Comparison of ENCODE assay signal across 21 mouse cellular contexts in genomic region chr13:97262676-97263075, GRCm38 (mm10). TPM values are rescaled to one million over a fixed set of nuclear protein-coding genes. Genes with fewer than 3 reads are reported as not detected.
DNase-seq lines count a peak whose midpoint lies in the region; ATAC-seq and TF ChIP-seq lines count a peak whose summit lies in the region.
"Had no signal": no experiment of that assay in that cellular context is flagged by ENCODE, and none has a peak within 500 bp of the region (broad histone marks: within the 10 kb centered on the region; RNA-seq: fewer than 3 reads in every experiment).

No protein-coding gene starts in this region.

- H3K9ac ChIP-seq in forebrain, embryonic 13.5 days = no peak overlapping the region
- no peak overlapping the region for H3K9ac ChIP-seq in hindbrain, embryonic 14.5 days
- H3K9ac ChIP-seq in hindbrain, embryonic 12.5 days = no peak overlapping the region
- H3K9ac ChIP-seq in midbrain, embryonic 11.5 days (ENCODE audit: low read length) = no peak overlapping the region
- no peak overlapping the region for H3K9ac ChIP-seq in midbrain, embryonic 15.5 days
- no peak overlapping the region for H3K9ac ChIP-seq in hindbrain, postnatal 0 days (replicated peaks; ENCODE audit: low read length)
- H3K9ac ChIP-seq: embryonic facial prominence, embryonic 13.5 days; heart, embryonic 13.5 days had no signal

- no peak for ATAC-seq in forebrain, embryonic 13.5 days
- no peak for ATAC-seq in hindbrain, embryonic 14.5 days (ENCODE audit: low FRiP score)
- no peak for ATAC-seq in hindbrain, embryonic 12.5 days (ENCODE audit: low FRiP score)
- ATAC-seq in midbrain, embryonic 11.5 days (ENCODE audit: low FRiP score) = no peak
- no peak for ATAC-seq in midbrain, embryonic 15.5 days (replicated peaks)
- ATAC-seq in hindbrain, postnatal 0 days = peak; percentile 55
- ATAC-seq: CD4-positive, CD25-positive, alpha-beta regulatory T cell, adult 4 months; intestine, embryonic 16.5 days had no signal

- 0 out of 2 replicates have a peak overlapping the region, but pooled peaks have one; percentile 4 for H3K27ac ChIP-seq in forebrain, embryonic 10.5 days
- no peak overlapping the region for H3K27ac ChIP-seq in forebrain, embryonic 13.5 days
- no peak overlapping the region for H3K27ac ChIP-seq in hindbrain, embryonic 14.5 days
- H3K27ac ChIP-seq in hindbrain, embryonic 12.5 days = no peak overlapping the region
- H3K27ac ChIP-seq in midbrain, embryonic 11.5 days (ENCODE audit: low read depth, low read length) = no peak overlapping the region
- no peak overlapping the region for H3K27ac ChIP-seq in midbrain, embryonic 15.5 days
- H3K27ac ChIP-seq in hindbrain, postnatal 0 days = 0 out of 2 replicates have a peak overlapping the region, but pooled peaks have one; percentile 2
- H3K27ac ChIP-seq: embryonic facial prominence, embryonic 13.5 days; heart, embryonic 13.5 days had no signal

- peaks cover 53% of the 10 kb centered on the region for H3K4me1 ChIP-seq in forebrain, embryonic 10.5 days
- peaks cover 26% of the 10 kb centered on the region for H3K4me1 ChIP-seq in forebrain, embryonic 13.5 days
- H3K4me1 ChIP-seq in hindbrain, embryonic 14.5 days (replicated peaks; ENCODE audit: control insufficient read depth, insufficient read depth, low read length) = 0 out of 2 replicates have a peak, but pooled peaks cover 13% of the 10 kb centered on the region
- peaks cover 24% of the 10 kb centered on the region; the same call in 1 of the 2 replicates for H3K4me1 ChIP-seq in hindbrain, embryonic 12.5 days
- H3K4me1 ChIP-seq in midbrain, embryonic 11.5 days (ENCODE audit: control insufficient read depth, insufficient read depth, low read length) = peaks cover 14% of the 10 kb centered on the region
- peaks cover 7% of the 10 kb centered on the region for H3K4me1 ChIP-seq in midbrain, embryonic 15.5 days
- H3K4me1 ChIP-seq in hindbrain, postnatal 0 days (ENCODE audit: insufficient read depth, low read length) = no peaks in the 10 kb centered on the region

- no peak overlapping the region for H3K4me2 ChIP-seq in forebrain, embryonic 13.5 days
- H3K4me2 ChIP-seq in hindbrain, embryonic 14.5 days (replicated peaks) = no peak overlapping the region
- H3K4me2 ChIP-seq in hindbrain, embryonic 12.5 days (replicated peaks) = no peak overlapping the region
- no peak overlapping the region for H3K4me2 ChIP-seq in midbrain, embryonic 11.5 days
- no peak overlapping the region for H3K4me2 ChIP-seq in midbrain, embryonic 15.5 days
- H3K4me2 ChIP-seq in hindbrain, postnatal 0 days (ENCODE audit: low read depth, low read length) = no peak overlapping the region
- H3K4me2 ChIP-seq: embryonic facial prominence, embryonic 13.5 days; heart, embryonic 13.5 days had no signal

- no peaks in the 10 kb centered on the region for H3K9me3 ChIP-seq in forebrain, embryonic 10.5 days
- H3K9me3 ChIP-seq in forebrain, embryonic 13.5 days (replicated peaks) = no peaks in the 10 kb centered on the region
- H3K9me3 ChIP-seq in hindbrain, embryonic 14.5 days (ENCODE audit: control insufficient read depth, low read length) = no peaks in the 10 kb centered on the region
- no peaks in the 10 kb centered on the region for H3K9me3 ChIP-seq in hindbrain, embryonic 12.5 days (replicated peaks)
- no peaks in the 10 kb centered on the region for H3K9me3 ChIP-seq in midbrain, embryonic 11.5 days (ENCODE audit: control insufficient read depth, low read length)
- no peaks in the 10 kb centered on the region for H3K9me3 ChIP-seq in midbrain, embryonic 15.5 days
- no peaks in the 10 kb centered on the region for H3K9me3 ChIP-seq in hindbrain, postnatal 0 days (ENCODE audit: low read length)
- H3K9me3 ChIP-seq: embryonic facial prominence, embryonic 13.5 days; heart, embryonic 13.5 days had no signal

- TF ChIP-seq CTCF in hindbrain, postnatal 0 days (IDR thresholded peaks at IDR 0.05; ENCODE audit: low read depth) = no peak

- WGBS in forebrain, embryonic 10.5 days = 83% methylated on average over 10 of the region's 10 CpGs
- WGBS in forebrain, embryonic 13.5 days = 73% methylated on average over 10 of the region's 10 CpGs
- 75% methylated on average over 10 of the region's 10 CpGs for WGBS in hindbrain, embryonic 14.5 days
- WGBS in hindbrain, embryonic 12.5 days = 90% methylated on average over 10 of the region's 10 CpGs
- 84% methylated on average over 10 of the region's 10 CpGs for WGBS in midbrain, embryonic 11.5 days
- WGBS in midbrain, embryonic 15.5 days = 62% methylated on average over 10 of the region's 10 CpGs
- WGBS in hindbrain, postnatal 0 days = 71% methylated on average over 10 of the region's 10 CpGs

- H3K4me3 ChIP-seq in forebrain, embryonic 10.5 days = no peak overlapping the region
- H3K4me3 ChIP-seq in forebrain, embryonic 13.5 days = no peak overlapping the region
- no peak overlapping the region for H3K4me3 ChIP-seq in hindbrain, embryonic 14.5 days (replicated peaks; ENCODE audit: low read length)
- no peak overlapping the region for H3K4me3 ChIP-seq in hindbrain, embryonic 12.5 days
- no peak overlapping the region for H3K4me3 ChIP-seq in midbrain, embryonic 11.5 days (ENCODE audit: low read depth, low read length)
- no peak overlapping the region for H3K4me3 ChIP-seq in midbrain, embryonic 15.5 days
- H3K4me3 ChIP-seq in hindbrain, postnatal 0 days (ENCODE audit: low read length) = no peak overlapping the region
- H3K4me3 ChIP-seq: embryonic facial prominence, embryonic 13.5 days; heart, embryonic 13.5 days had no signal

- no peak for DNase-seq in forebrain, embryonic 10.5 days (ENCODE audit: extremely low spot score, low spot score)
- peak; percentile 31 for DNase-seq in hindbrain, embryonic 14.5 days (ENCODE audit: low spot score)
- peak; percentile 74 for DNase-seq in midbrain, embryonic 11.5 days (ENCODE audit: low spot score, missing footprints)
- DNase-seq in hindbrain, postnatal 0 days (ENCODE audit: low spot score) = no peak
- no peak for DNase-seq in adrenal gland, adult 18-20 months (ENCODE audit: low spot score in 2 of 2)
- DNase-seq: adrenal gland, postnatal 10 days; B cell, adult 2 months; cerebellum, adult 18-20 months; cerebellum, adult 9-11 months; cerebellum, postnatal 36 days; gastrocnemius, postnatal 36 days; heart, adult 11 months; heart, postnatal 36 days had no signal

- no peaks in the 10 kb centered on the region for H3K36me3 ChIP-seq in forebrain, embryonic 10.5 days (replicated peaks)
- no peaks in the 10 kb centered on the region for H3K36me3 ChIP-seq in forebrain, embryonic 13.5 days (ENCODE audit: poor library complexity, severe bottlenecking)
- no peaks in the 10 kb centered on the region for H3K36me3 ChIP-seq in hindbrain, embryonic 14.5 days (replicated peaks; ENCODE audit: control insufficient read depth, insufficient read depth)
- H3K36me3 ChIP-seq in hindbrain, embryonic 12.5 days = no peaks in the 10 kb centered on the region
- no peaks in the 10 kb centered on the region for H3K36me3 ChIP-seq in midbrain, embryonic 11.5 days (ENCODE audit: control insufficient read depth, insufficient read depth, low read length)
- no peaks in the 10 kb centered on the region for H3K36me3 ChIP-seq in midbrain, embryonic 15.5 days (replicated peaks)
- H3K36me3 ChIP-seq in hindbrain, postnatal 0 days (ENCODE audit: insufficient read depth, low read length) = no peaks in the 10 kb centered on the region
- H3K36me3 ChIP-seq: embryonic facial prominence, embryonic 13.5 days; G1E; heart, embryonic 13.5 days had no signal

- peaks cover 17% of the 10 kb centered on the region for H3K27me3 ChIP-seq in forebrain, embryonic 10.5 days (ENCODE audit: poor library complexity, severe bottlenecking)
- no peaks in the 10 kb centered on the region for H3K27me3 ChIP-seq in forebrain, embryonic 13.5 days
- H3K27me3 ChIP-seq in hindbrain, embryonic 14.5 days (ENCODE audit: control insufficient read depth, insufficient read depth, low read length) = no peaks in the 10 kb centered on the region
- H3K27me3 ChIP-seq in hindbrain, embryonic 12.5 days = peaks cover 3% of the 10 kb centered on the region; the same call in 1 of the 2 replicates
- no peaks in the 10 kb centered on the region for H3K27me3 ChIP-seq in midbrain, embryonic 11.5 days (ENCODE audit: control insufficient read depth, insufficient read depth, low read length)
- no peaks in the 10 kb centered on the region for H3K27me3 ChIP-seq in midbrain, embryonic 15.5 days (replicated peaks)
- no peaks in the 10 kb centered on the region for H3K27me3 ChIP-seq in hindbrain, postnatal 0 days (ENCODE audit: insufficient read depth, low read length)
- H3K27me3 ChIP-seq: embryonic facial prominence, embryonic 13.5 days had no signal

RNA-seq across cellular contexts. Expression of gene Enc1, which starts 21.8 kb away (rescaled TPM):
- polyA plus RNA-seq in forebrain, embryonic 10.5 days (2016; fragmentation: Nextera tagmentation; extraction: Ambion mirVana) = 7.8 and 10.0 TPM in 2 replicates
- 44.4 and 45.2 TPM in 2 replicates for polyA plus RNA-seq in forebrain, embryonic 13.5 days (2015; fragmentation: Nextera tagmentation; extraction: Ambion mirVana)
- polyA plus RNA-seq in hindbrain, embryonic 14.5 days (2014; fragmentation: Nextera tagmentation; extraction: Ambion mirVana) = 80.5 and 82.4 TPM in 2 replicates
- 28.8 and 29.1 TPM in 2 replicates for polyA plus RNA-seq in hindbrain, embryonic 12.5 days (2016; fragmentation: Nextera tagmentation; extraction: Ambion mirVana)
- 18.4 and 19.8 TPM in 2 replicates for polyA plus RNA-seq in midbrain, embryonic 11.5 days (2014; fragmentation: Nextera tagmentation; extraction: Ambion mirVana)
- 76.1 and 81.9 TPM in 2 replicates for polyA plus RNA-seq in midbrain, embryonic 15.5 days (2015; fragmentation: Nextera tagmentation; extraction: Ambion mirVana)
- total RNA-seq in hindbrain, postnatal 0 days (2014; rRNA removed) = 179 and 206 TPM in 2 replicates
- 29.3 and 33.3 TPM in 2 replicates for polyA plus RNA-seq in hindbrain, postnatal 0 days (2015; fragmentation: Nextera tagmentation; extraction: Ambion mirVana)
- total RNA-seq in adrenal gland, adult 18-20 months (2021) = 10 to 100 TPM in 1 of 2 experiments, 1 to 10 TPM in 1; 6.2 to 10.6 TPM

Comparison
In these comparisons a context has a peak if more than half of its experiments do, and no peak if none do; other contexts are left out.
1. DNase-seq: peak in hindbrain, embryonic 14.5 days (single experiment) and midbrain, embryonic 11.5 days (single experiment); none in forebrain, embryonic 10.5 days (single experiment), hindbrain, postnatal 0 days (single experiment) and adrenal gland, adult 18-20 months (0 of 2).
2. H3K27ac ChIP-seq: peak in forebrain, embryonic 10.5 days (single experiment) and hindbrain, postnatal 0 days (single experiment); none in forebrain, embryonic 13.5 days (single experiment), hindbrain, embryonic 14.5 days (single experiment), hindbrain, embryonic 12.5 days (single experiment), midbrain, embryonic 11.5 days (single experiment) and midbrain, embryonic 15.5 days (single experiment).